Mouse (Mus musculus) testis, postnatal 10 days (tissue): ENCODE results near the gene Il22ra1.
"Not testable (repeated sequence)": the region's sequence is repeated elsewhere in the genome, so short reads cannot be mapped to it uniquely, and the experiment has no call there.

Source experiments
- DNase-seq: peaks from one replicate; pipeline ENCODE4 v3.0.0; 2021; ENCODE audit warnings: low spot score

The Il22ra1 gene

DNA sequence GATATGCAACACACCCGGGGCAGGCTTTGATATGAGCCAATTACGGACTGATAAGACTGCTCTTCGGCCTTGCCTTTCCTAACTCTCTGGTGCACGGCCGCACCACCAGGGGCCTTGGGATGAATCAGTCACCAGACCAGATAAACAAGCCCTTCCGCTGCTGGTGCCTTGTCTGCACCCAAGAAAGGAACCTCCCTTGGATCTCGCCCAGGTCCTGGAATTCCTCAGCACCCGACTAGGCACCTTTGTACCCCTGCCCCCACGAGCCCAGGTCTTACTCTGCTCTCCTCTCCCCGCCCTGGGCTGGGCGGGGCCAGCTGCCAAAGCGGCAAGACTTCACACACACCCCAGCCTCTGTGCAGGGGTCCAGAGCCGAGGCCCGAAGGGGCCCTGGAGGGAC lies at the start of gene Il22ra1:
TSS of gene Il22ra1 (plus strand) at position 356 of the 400 bp plus-strand sequence.
- peak; percentile 52 for DNase-seq

DNA sequence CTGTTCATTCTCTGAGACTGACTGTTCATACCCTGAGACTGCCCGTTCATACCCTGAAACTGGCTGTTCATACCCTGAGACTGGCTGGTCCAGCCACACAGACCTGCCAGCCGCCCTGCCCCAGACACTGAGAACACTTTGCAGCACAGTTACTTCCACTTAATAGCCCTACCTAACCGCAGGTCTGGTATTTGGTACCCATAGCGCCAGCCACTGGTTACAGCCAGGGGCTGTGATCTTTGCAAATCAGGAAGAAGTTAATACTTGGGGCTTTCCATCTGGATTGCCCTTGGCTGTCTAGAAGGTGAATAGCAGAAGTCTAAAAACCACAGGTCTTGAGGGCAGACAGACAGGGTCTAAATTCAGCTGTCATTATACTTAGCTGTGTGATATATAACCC lies 48.7 kb upstream of the Il22ra1 start:
- DNase-seq, result no peak

DNA sequence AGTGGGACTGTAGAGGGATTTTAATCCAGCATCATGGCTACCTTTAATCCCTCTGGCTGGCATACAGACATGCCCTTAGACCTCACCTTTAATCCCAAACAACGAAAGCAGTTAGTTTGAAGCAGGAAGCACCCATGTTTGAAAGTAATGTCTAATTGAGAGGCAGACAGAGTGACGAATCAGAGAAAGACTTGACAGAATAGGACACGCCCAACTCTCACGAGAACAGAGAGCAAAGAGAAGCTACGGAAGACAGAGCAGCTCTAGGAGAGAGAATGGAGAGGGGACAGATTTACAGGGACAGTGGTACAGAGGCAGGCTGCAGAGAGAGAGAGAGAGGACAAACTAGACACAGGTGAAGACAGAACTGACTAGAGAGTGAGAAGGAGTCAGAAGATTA lies 46.2 kb upstream of the Il22ra1 start:
- no peak for DNase-seq

DNA sequence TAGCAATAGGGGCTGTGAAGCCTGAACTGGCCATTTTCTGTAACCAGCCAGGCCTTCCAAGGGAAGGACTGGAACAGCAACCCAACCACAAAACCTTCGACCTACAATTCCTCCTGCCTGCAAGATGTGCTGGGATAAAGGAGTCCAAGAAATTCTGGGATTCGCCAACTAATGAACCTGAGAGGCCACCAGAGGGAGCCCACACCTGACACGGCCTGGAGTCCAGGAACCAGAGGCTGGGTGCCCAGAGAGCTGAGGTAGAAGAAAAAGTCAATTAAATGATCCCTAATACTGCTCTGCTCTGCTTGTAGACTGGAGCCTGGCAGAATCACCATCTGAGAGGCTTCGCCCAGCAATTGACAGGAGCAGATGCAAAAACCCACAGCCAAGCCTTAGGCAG lies 44.4 kb upstream of the Il22ra1 start:
- DNase-seq, result peak; percentile 71

DNA sequence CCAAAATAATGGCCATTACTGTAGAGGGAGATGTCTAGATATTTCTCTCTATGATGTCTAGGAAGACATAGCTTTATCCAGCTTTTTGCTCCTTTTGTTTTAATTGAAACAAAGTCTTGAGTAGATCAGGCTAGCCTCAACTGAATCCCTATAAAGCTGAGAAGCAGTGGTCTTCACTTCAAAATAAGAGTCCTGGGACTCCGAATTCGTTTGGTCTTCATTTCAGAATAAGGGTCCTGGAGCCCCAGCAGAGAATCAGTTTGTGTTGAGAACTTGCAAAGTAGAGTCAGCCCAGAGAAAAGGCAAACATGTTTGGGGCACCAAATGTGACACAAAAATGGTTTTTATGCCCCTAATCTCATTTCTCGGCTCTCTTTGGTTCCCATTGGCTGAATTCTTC lies 43.2 kb upstream of the Il22ra1 start:
- DNase-seq, result no peak

DNA sequence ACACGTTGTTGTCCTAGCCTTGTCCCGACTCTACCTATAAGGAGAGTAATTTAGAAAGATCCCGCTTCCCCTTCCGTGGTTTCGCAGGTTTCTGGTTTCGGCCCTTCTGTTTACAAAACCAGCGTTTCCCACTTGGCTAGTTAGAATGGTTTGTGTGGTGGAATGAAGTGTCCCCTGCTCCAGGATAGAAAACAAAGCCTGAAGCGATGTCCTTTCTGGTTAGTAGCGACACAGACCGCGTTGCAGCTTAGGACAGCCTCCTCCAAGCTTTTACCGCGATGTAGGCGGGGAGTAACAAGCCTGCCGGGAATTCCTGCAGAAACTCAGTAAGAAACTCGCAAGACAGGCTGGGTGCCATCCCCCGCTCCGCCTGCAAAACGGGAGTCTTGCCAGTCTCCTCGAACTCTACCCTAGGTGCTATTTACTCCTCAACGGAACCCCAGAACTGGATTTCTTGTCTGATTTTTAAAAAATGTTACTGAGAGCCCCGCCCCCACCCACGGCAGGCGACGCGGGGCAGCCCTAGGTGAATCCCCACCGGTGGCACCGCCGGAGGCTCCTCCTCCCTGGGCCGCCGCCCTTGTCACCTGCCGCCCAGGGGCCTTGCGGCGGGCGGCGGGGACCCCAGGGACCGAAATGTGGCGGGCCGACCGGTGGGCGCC lies 41.9 kb upstream of the Il22ra1 start, which contains the start of gene Ifnlr1:
TSS of gene Ifnlr1 (plus strand) at position 382 of the 662 bp plus-strand sequence.
- peak; percentile 69 for DNase-seq

DNA sequence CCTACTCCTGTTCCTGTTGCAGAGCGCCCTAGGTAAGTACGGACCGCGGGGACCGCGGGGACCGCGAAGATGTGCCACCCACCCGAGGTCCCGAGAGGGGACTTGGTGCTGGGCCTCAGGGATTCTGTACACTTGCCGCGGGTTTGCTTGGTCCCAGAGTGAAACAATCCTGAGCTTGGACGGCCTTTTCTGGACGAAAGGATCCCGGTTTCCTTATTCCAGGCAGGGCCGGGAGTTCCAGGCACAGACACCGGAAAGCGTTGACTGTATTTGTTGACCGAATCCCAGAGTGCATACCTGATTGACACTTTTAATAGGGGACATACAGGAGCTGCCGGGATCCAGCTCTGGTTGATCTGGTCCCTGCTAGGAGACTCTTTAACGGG lies 41.4 kb upstream of the Il22ra1 start:
- no peak for DNase-seq

DNA sequence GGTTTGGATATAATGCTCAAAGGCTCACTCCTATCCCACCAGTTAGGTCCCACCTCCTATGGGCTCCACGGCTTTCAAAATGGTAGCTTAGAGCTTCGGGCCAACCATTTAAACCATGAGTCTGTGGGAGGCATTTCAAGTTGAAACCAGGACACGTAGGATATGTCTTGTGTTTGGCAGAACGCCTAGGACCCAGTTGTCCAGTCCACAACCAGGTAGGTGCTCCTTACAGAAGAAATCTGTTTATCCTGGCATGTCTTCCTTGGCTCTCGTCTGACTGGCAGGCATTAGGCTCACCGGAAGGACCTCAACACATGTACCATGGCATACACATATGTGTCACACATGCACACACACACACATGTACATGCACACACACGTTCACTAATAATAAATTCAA lies 38.2 kb upstream of the Il22ra1 start:
- no peak for DNase-seq

DNA sequence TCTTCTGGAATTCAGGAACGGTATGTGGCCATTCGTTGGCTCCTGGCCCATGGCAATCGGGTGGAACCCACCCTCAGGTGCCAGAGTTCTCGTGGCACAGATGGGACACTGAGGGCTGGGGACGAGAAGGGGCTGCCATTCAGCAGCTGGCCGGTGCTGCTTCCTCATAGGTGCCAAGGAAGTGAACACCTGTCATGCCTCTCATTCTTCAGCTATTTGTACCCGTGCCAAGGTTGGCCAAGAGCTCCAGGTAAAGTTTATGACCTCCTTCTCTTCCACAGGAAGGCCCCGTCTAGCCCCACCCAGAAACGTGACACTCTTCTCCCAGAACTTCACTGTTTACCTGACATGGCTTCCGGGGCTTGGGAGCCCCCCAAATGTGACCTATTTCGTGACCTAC lies 37.7 kb upstream of the Il22ra1 start:
- DNase-seq, result no peak

DNA sequence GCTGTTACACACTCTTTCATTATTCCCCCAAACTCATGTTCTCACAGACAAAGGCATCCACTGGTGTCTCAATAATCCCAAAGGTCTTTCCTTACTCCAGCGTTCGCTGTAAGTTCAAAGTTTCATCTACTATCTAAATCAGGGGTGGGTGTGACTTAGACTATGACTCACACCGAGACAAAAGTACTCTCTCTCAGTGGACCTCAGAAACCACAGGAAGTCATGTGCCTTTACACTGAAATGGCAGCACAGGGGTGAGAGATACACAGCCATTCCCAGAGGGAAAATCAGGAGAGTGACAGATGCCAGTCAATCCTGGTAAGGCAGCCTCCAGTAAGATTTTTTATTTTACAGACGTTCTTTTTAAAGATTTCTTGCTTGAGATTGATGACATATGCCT lies 35.1 kb upstream of the Il22ra1 start:
- no peak for DNase-seq

DNA sequence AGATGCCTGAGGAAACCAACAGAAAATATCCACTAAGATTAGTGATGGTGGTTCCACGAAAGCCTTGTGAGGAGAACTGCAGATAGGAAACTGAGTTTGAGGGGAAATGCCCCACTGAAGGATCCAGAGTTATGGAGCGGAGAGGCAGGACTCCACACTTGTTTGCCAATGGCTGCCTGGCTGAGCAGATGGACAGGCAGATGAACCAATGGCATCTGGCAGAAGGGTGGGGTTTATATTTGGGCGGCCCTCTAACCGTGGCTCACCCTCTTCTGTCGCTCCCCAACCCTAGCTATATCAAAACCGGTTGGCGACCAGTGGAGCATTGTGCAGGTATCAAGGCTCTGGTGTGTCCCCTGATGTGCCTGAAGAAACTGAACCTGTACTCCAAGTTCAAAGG lies 29.5 kb upstream of the Il22ra1 start:
- DNase-seq, result no peak

DNA sequence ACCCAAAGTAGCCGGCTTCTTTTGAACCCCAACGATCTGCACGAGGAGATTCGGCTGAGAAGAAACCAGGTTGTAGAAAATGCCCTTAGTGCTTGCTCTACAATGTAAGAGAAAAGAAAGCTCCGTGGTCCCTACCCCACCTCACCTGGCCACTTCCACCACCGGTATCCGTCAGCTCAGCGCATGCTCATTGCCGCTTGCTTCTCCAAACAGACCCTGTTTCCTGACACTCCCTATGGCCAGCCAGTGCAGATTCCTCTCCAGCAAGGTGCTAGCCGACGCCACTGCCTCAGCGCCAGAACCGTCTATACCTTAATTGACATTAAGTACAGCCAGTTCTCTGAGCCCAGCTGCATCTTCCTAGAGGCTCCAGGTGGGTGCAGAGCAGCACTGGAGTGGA lies 24.5 kb upstream of the Il22ra1 start:
- DNase-seq, result no peak

DNA sequence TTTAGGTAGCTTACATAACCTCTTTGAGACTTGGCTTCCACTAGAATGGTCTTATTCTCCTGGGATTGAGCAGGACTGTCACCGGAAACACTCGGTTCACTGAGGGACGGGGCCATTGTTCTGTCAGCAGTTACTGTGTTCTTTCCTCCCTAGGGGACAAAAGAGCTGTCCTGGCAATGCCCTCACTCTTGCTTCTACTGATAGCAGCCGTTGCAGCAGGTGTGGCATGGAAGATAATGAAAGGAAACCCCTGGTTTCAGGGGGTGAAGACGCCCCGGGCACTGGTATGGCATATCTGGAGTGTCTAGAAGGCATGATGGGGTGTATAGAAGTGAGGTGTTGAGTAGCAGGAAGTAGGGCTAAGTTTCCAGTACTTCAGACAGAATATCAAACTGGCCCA lies 24.0 kb upstream of the Il22ra1 start:
- DNase-seq, result no peak

DNA sequence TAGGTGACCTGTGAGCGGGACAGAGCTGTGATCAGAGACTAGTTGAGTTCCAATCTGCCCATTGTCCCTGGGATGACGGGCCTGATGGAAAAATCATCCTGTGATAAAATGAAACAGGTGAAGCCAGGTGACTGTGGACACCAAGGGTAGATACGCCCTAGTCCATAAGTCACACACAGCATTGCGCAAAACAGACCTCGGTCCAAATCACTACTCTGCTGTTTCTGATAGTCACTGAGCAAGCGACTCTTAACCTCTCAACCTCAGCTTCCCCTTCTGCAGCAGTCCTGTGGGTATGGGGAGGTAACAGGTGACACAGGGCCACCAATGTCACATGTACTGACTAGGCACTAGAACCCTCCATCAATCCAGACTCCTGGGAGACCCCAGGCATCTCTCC lies 21.9 kb upstream of the Il22ra1 start:
- no peak for DNase-seq

DNA sequence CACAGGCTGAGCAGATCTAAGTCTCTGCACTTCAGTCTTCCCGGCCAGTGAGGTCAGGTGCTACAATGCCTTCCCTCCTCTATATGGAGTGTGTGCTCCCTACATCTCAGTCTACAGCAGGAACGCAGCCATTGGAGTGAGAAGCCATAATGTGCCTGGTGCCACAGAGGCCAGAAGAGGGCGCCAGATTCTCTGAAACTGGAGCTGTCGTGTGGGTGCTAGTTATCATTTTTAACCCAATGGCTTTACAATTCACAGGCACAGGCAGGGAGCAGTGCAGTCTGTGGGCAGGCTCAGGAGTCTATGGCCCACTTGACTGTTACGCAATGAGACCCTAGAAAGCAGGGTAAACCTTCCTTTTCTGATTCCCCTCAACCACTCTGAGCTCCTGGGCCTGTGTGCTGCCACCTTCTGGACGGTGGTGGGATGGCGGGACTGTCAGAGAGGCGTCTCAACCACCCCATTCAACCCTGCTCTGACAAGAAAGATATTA lies 18.9 kb upstream of the Il22ra1 start:
- peak; percentile 90 for DNase-seq

DNA sequence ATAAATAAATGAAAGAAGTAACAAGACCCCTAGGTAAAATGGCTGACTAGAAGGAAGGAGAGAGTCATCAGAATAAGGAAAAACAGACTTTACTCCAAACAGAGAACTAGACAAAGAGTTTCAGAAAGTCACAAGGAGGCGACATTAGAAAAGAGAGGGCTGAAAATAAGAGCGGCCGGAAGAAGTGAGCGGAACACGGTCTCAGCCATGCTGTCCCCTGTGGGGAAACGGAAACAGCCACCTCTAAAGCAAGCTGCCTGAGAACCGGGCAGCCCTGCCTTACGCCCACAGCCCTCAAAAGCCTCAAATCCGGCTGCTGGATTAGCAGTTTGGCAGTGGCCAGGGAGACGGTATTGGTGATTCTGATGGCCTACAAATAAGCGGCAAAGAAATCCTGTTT lies 18.4 kb upstream of the Il22ra1 start:
- DNase-seq, result no peak

DNA sequence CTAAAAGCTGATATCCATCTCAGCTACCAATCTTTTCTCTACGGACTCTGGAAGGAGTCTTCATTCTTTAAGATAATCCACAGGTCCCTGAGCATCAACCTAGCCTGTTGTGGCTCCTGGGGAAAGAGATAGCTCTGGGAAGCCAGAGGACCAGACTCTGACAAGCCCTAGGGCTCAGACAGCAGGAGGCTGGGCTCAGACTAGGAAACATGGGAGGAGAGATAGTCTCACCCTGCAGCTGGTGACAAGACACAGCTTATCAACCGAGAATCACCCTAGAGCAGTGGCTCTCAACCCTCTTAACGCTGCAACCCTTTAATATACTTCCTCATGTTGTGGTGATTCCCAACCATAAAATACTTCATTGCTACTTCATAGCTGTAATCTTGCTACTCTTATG lies 17.6 kb upstream of the Il22ra1 start:
- no peak for DNase-seq

DNA sequence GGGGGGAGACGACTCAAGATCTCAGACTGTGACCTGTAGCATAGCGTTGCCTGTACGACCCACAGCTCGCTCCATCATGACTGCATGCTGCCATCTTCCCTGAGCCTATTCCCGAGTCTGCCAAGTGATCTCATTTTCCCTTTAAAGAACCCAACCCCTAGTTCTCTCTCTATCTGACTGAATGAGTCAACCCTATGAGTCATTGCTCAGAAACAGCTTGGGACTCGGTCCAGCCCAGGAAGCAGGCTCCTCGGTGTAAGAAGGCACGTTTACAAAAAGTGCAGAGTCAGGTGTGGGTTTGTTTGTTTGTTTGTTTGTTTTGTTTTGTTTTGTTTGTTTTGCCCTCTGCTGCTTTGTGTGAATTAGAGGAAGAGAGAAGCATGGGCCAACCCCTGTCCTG lies 13.2 kb upstream of the Il22ra1 start:
- DNase-seq, result no peak

DNA sequence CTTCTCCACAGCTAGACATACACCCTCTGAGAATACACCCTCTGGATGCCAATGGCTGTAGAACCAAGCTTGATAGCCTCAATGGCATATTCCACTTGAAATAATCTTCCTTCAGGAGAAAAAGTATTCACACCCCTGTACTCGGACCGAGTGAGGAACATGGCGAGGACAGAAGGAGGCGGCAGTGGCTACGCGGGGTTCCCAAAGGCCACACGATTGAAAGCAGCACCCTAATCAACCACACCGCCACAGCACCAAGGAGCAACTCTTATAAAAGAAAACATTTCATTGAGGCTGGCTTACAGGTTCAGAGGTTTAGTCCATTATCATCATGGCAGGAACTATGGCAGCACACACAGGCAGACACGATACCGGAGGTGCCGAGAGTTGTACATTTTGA lies 11.5 kb upstream of the Il22ra1 start:
- DNase-seq, result not testable (repeated sequence)

DNA sequence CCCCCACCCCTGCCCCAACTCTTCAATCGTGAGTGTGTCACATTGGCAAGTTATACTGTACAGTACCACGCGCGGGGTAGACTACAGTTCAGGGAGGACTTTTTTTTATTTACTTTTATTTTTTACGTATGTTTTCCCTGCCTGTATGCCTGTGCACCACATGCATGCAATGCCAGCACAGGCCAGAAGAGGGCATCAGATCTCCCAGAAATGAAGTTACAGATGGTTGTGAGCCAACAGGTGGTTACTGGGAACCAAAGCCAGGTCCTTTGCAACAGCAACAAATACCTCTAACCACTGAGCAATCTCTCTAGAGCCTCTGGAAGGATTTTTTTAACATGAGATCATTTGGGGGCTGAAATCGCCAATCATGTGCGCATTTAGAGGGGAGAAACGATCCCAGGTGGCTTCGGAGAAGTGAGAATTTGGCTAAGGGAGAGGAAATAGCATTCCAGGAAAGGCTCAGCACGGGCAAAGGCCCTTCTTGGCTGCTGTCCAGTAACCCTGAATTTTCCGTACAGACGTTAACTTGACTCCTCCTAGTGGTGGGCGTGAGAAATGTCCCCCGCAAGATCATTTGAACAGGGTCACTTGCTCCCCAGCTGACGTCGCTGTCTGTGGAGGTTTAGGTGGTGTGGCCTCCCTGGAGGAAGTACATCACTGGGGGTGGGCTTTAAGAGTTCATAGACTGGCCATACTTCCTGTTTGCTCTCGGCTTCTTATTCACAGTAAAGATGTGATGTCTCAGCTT lies 5.3 kb upstream of the Il22ra1 start:
- no peak for DNase-seq

DNA sequence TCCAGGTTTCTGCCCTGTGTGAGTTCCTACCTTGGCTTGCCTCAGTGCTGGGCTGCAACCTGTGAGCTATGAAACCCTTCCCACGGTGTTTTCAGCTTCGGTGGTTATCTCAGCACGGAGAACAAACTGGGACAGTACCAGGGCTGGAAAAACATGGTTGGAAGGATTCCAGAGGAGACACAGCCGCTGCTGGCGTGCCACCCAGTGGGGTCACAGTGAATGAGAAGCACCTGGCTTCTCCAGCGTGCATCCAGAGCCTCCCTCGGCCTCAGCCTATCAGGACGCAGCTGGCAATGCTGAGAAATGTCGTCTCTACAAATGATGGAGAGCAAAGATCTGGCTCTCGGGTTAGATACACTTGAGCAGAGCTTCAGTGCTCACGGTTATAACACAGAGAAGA lies 1.6 kb upstream of the Il22ra1 start:
- no peak for DNase-seq

DNA sequence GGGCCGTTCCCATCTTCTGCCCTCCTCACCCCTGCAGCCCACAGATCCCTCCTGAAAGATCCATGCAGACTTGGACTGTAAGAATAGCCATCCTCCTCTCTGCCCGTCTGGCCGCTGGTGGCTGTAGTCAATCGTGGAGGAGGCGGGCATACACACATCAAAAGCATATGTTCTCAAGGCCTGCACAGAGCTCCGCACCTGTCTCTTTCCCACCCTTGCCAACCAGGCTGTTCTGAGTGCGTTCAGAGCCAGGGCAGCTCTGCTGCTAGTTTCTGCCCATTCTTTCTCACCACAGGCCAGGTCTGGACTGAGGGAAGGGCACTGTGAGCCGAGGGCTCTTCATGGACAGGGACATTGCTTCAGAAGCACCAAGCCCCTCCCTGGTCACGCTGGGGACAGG lies 2.2 kb downstream of the Il22ra1 start:
- DNase-seq, result peak; percentile 33

DNA sequence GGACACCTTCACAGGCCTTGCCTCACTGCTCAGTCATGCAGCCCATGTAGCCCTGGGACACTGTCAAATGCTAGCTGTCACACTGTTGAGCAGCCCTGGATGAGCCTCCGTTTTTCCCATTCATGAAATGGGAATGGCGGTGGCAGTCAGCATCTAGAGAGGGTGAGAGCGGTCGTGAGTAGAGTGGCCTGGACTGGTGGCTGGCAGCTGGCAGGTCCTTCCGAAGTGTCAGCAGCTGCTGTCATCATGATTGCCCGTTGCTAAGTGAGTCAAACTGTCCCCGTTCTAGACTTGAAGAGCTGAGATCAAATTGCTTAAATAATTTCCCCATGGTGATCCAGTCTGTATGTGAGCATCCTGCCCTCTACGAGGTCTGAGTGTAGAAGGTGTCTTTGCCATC lies 3.0 kb downstream of the Il22ra1 start:
- DNase-seq, result no peak

DNA sequence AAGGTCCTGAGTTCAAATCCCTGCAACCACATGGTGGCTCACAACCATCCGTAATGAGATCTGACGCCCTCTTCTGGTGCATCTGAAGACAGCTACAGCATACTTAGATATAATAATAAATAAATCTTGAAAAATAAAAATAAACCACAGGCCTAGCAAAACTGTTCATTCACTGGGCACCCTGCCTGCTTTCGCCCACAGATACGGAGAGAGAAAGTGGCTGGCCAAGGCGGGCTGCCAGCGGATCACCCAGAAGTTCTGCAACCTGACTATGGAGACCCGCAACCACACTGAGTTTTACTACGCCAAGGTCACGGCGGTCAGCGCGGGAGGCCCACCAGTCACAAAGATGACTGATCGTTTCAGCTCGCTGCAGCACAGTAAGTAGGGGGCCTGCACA lies 5.9 kb downstream of the Il22ra1 start:
- DNase-seq, result no peak
